Mouse (Mus musculus) cortical plate, adult 2 months (tissue): ENCODE data around the gene Dscaml1.

Experiments used
- CTCF ChIP-seq: fragments of 200-500 bp; IDR thresholded peaks from 2 replicates; pipeline ENCODE4 v1.5.1; 2011; ENCODE audit warnings: mild to moderate bottlenecking, control low read depth, low read length; ENCODE audit not compliant: insufficient read depth; ENCODE audit errors: extremely low read depth
- POLR2A ChIP-seq: fragments of 200-500 bp; IDR thresholded peaks from 2 replicates; pipeline ENCODE4 v1.6.1; 2011; ENCODE audit warnings: mild to moderate bottlenecking, low read length, control low read depth; ENCODE audit not compliant: insufficient read depth; ENCODE audit errors: extremely low read depth

DNA sequence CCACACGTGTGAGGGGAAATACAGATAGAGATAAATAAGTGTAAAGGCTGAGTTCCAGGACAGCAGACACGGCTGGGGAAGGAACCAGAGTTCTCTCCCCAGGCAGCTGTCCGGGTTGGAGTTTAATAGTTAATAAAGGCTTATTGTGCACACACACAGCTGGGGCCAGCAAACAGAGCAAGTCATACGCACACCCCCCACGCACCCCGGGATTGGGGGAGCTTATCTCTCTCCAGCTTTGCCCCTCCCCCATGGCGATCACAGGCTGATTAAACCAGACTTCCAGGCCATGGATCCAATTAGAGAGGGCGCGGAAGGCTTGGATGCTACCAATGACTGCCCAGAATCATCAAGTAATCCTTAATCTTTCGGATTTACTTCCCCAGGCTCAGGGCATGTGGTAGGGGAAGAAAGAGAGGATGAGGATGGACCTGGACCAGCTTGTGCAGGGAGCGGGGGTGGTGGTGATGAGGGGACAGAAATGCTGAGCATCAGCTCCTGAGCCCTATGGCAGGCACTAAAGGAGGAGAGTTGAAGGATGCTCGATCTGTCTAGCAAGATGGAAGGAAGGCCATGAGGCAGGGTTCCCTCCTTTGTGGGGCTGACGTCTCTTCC lies 119.7 kb downstream of the Dscaml1 start:
- TF ChIP-seq CTCF, result no peak
- no peak for TF ChIP-seq POLR2A
